Mouse (Mus musculus): ENCODE data around the gene Krt26.

Krt26 gene

GRCm38 (mm10) chr11:99284011-99284410, 53.8 kb downstream of the Krt26 start:
- DNase-seq: peak; percentile 63

DNA sequence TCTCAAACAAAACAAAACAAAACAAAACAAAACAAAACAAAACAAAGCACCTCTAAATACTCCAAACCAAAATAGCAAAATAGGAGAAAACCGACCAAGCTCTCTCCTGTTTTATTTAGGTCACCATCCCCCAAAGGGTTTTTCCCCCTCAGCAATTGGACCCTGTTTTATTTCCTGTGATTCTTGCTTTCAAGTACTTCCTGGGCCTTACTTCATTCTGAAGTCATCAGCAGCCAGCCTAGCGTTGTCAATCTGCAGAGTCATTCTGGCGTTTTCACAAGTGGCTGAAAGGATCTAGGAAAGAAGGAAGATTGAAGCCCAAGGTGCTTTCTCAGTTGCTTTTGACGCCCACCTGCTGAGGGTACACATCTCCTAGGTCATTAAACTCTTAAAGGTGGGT, 54.4 kb downstream of the Krt26 start:
- DNase-seq: no peak

DNA sequence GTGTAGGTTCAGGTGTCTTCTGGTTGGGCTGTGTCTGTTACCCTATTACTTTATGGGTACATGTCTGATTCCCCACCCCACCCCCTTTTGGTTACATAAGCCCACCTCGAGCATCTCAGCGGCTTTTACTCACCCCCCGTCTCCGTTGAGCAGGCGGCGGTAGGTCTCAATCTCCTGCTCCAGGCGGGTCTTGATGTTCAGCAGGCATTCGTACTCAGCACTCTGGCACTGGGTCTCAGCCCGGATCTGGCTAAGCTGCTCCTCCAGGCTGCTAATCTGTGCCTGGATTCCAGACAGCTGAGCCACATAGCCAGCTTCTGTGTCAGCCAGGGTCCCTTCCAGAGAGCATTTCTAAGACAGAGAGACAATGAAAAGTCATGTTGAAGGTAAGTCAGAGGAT, 56.6 kb downstream of the Krt26 start:
- DNase-seq: peak; percentile 41

DNA sequence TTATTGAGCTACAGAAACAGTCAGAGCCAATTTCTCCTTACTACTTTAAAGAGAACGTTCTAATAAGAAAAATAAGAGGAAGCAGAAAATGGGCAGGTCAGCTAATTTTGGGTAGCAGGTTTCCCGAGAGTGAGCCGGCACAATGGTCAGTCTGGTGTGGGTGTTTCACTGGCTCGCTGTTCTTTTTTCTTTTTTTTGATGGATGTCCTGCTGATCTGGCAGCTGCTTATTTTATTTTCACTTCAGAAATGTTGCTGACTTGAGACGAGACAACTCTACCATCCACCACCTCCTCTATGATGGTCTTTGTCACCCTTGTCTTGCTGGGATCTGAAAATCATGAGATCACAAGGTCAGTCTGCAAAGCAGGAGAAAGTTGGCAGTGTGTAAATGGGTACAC, 57.8 kb downstream of the Krt26 start:
- DNase-seq: peak; percentile 50
